Mouse (Mus musculus): ENCODE measurements around the gene Cactin.

The Cactin gene

GRCm38 (mm10) chr10:81344421-81345161, 23.7 kb downstream of the Cactin start:
- DNase-seq: no peak

GRCm38 (mm10) chr10:81345162-81345534, 24.2 kb downstream of the Cactin start:
- no peak for DNase-seq

- DNase-seq: peak; percentile 80
Observed at GRCm38 (mm10) chr10:81346453-81347067, 25.7 kb downstream of the Cactin start.

GRCm38 (mm10) chr10:81349146-81349545, 28.2 kb downstream of the Cactin start:
- DNase-seq: peak; percentile 63

- no peak for DNase-seq
Observed at GRCm38 (mm10) chr10:81349961-81350350, 29.1 kb downstream of the Cactin start.

- DNase-seq: peak; percentile 99
Observed at GRCm38 (mm10) chr10:81350351-81351063, 29.6 kb downstream of the Cactin start, which contains the start of gene Hmg20b. Hmg20b (minus strand) TSS chr10:81350480.

GRCm38 (mm10) chr10:81351678-81352291, 30.9 kb downstream of the Cactin start:
- DNase-seq: no peak

- no peak for DNase-seq
Observed at GRCm38 (mm10) chr10:81354738-81355477, 34.0 kb downstream of the Cactin start.

GRCm38 (mm10) chr10:81355533-81355932, 34.6 kb downstream of the Cactin start:
- no peak for DNase-seq

GRCm38 (mm10) chr10:81356352-81356990, 35.6 kb downstream of the Cactin start:
- peak; percentile 40 for DNase-seq

- DNase-seq: peak; percentile 93
Observed at GRCm38 (mm10) chr10:81356991-81357844, 36.3 kb downstream of the Cactin start, which contains the start of gene Mfsd12. Mfsd12 (plus strand) TSS chr10:81357491.

GRCm38 (mm10) chr10:81358209-81358608, 37.3 kb downstream of the Cactin start:
- no peak for DNase-seq

- DNase-seq: peak; percentile 42
Observed at GRCm38 (mm10) chr10:81358841-81359240, 37.9 kb downstream of the Cactin start.

- DNase-seq: no peak
Observed at GRCm38 (mm10) chr10:81360721-81361120, 39.8 kb downstream of the Cactin start.

GRCm38 (mm10) chr10:81362336-81362949, 41.5 kb downstream of the Cactin start:
- DNase-seq: no peak

GRCm38 (mm10) chr10:81363436-81364346, 42.8 kb downstream of the Cactin start:
- DNase-seq: no peak

GRCm38 (mm10) chr10:81364666-81365065, 43.8 kb downstream of the Cactin start:
- no peak for DNase-seq

GRCm38 (mm10) chr10:81365073-81365472, 44.2 kb downstream of the Cactin start:
- no peak for DNase-seq

Data from kidney, adult 18-20 months (tissue).